Mouse (Mus musculus) liver, embryonic 13.5 days (tissue): ENCODE results near the gene Thra. TPM values are rescaled to one million over a fixed set of nuclear protein-coding genes. Genes with fewer than 3 reads are reported as not detected.

Experiments used
- ATAC-seq: fragments of 200-750 bp; cut with Nextera tagmentation; 2 replicates; pipeline ENCODE4 v1.8.0; 2017; ENCODE audit warnings: low read depth, mild to moderate bottlenecking, moderate number of reproducible peaks, moderate library complexity
- DNase-seq: peaks from one replicate; pipeline ENCODE4 v3.0.0; 2022
- H3K27ac ChIP-seq: fragments of 300-500 bp; sonication (generic); 2 replicates; pipeline ENCODE4 v1.5.1; 2015; ENCODE audit warnings: moderate library complexity, mild to moderate bottlenecking, inconsistent platforms
- H3K27me3 ChIP-seq: fragments of 300-500 bp; sonication (generic); 2 replicates; pipeline ENCODE4 v1.6.1; 2015; ENCODE audit warnings: mild to moderate bottlenecking, inconsistent platforms
- H3K36me3 ChIP-seq: fragments of 300-500 bp; sonication (generic); 2 replicates; pipeline ENCODE4 v1.6.1; 2015; ENCODE audit warnings: mild to moderate bottlenecking, inconsistent platforms
- H3K4me1 ChIP-seq: fragments of 300-500 bp; sonication (generic); replicated peaks from 2 replicates; pipeline ENCODE4 v1.6.1; 2015; ENCODE audit warnings: inconsistent platforms
- H3K4me2 ChIP-seq: fragments of 300-500 bp; sonication (generic); 2 replicates; pipeline ENCODE4 v1.6.1; 2015; ENCODE audit warnings: inconsistent platforms, mild to moderate bottlenecking, moderate library complexity
- H3K4me3 ChIP-seq: fragments of 300-500 bp; sonication (generic); replicated peaks from 2 replicates; pipeline ENCODE4 v1.5.1; 2015; ENCODE audit warnings: mild to moderate bottlenecking, inconsistent platforms
- H3K9ac ChIP-seq: fragments of 300-500 bp; sonication (generic); 2 replicates; pipeline ENCODE4 v1.6.1; 2015; ENCODE audit warnings: mild to moderate bottlenecking, inconsistent platforms
- H3K9me3 ChIP-seq: fragments of 300-500 bp; sonication (generic); replicated peaks from 2 replicates; pipeline ENCODE4 v1.6.1; 2016; ENCODE audit warnings: inconsistent platforms
- WGBS: fragments of 180-500 bp; shearing (Covaris S2); methylation state at CpG from one replicate; pipeline ENCODE4 v1.1.7; 2015; ENCODE audit not compliant: insufficient replicate concordance; 5-methylcytosine and 5-hydroxymethylcytosine counted together
- polyA plus RNA-seq: library from polyadenylated mRNA; unstranded; fragments of >200 nt; fragmentation: Nextera tagmentation; extraction: Ambion mirVana; gene quantifications from 2 replicates; pipeline ENCODE4 v1.2.1, GENCODE M21; 2015

Gene Thra
- polyA plus RNA-seq, 1 experiment from 2014 or later: 8.8 TPM

GRCm38 (mm10) chr11:98786359-98787214 is 46.1 kb downstream of the Thra start:
- DNase-seq: peak; percentile 85
- H3K4me3 ChIP-seq: peak overlapping the region; percentile 19; the same call in 1 of the 2 replicates
- H3K36me3 ChIP-seq: no peaks in the 10 kb centered on the region
- H3K27ac ChIP-seq: peak overlapping the region; percentile 71
- H3K4me2 ChIP-seq: peak overlapping the region; percentile 52
- H3K9me3 ChIP-seq: no peaks in the 10 kb centered on the region
- WGBS: 4% methylated on average over 14 of the region's 15 CpGs
- peaks cover 95% of the 10 kb centered on the region for H3K4me1 ChIP-seq
- H3K9ac ChIP-seq: peak overlapping the region; percentile 55; the same call in 1 of the 2 replicates
- ATAC-seq: peak; percentile 39
- H3K27me3 ChIP-seq: 0 out of 2 replicates have a peak, but pooled peaks cover 3% of the 10 kb centered on the region

- ATAC-seq: no peak
- Histone ChIP-seq H3K9me3 (no peaks in the 10 kb centered on the region), H3K27me3 (0 out of 2 replicates have a peak, but pooled peaks cover 3% of the 10 kb centered on the region), H3K4me3 (no peak overlapping the region), H3K27ac (peak overlapping the region; percentile 65), H3K4me1 (peaks cover 95% of the 10 kb centered on the region), H3K9ac (no peak overlapping the region), H3K4me2 (no peak overlapping the region; the same call in 1 of the 2 replicates), H3K36me3 (no peaks in the 10 kb centered on the region)
- DNase-seq: no peak
- WGBS: 31% methylated on average over 7 of the region's 7 CpGs
Measured at GRCm38 (mm10) chr11:98787229-98787628, 46.8 kb downstream of the Thra start.

DNA sequence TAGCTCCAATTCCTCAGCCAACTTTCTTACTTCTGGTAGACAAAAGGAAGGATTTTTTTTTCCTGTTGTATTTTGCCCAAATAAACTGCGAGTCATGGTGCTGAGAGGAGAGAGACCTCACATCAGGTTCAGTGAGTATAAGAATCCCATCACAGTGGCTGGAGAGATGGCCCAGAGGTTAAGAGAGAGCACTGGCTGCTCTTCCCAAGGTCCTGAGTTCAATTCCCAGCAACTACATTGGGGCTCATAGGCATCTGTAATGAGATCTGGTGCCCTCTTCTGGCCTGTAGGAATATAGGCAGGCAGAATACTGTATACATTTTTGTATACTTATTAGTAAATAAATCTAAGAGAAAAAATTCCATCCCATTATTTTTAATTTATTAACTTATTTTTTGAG is 47.3 kb downstream of the Thra start:
- Histone ChIP-seq H3K9ac (no peak overlapping the region), H3K27ac (peak overlapping the region; percentile 65), H3K4me3 (no peak overlapping the region), H3K4me1 (peaks cover 95% of the 10 kb centered on the region), H3K27me3 (0 out of 2 replicates have a peak, but pooled peaks cover 3% of the 10 kb centered on the region), H3K4me2 (no peak overlapping the region), H3K36me3 (no peaks in the 10 kb centered on the region), H3K9me3 (no peaks in the 10 kb centered on the region)
- ATAC-seq (no peak), DNase-seq (no peak)
- 76% methylated on average over 1 of the region's 1 CpGs for WGBS

GRCm38 (mm10) chr11:98788139-98788538 is 47.7 kb downstream of the Thra start:
- WGBS: 87% methylated on average over 5 of the region's 5 CpGs
- H3K36me3 ChIP-seq: no peaks in the 10 kb centered on the region
- no peaks in the 10 kb centered on the region for H3K9me3 ChIP-seq
- DNase-seq (no peak), ATAC-seq (no peak)
- H3K4me1 ChIP-seq: peaks cover 94% of the 10 kb centered on the region
- peak overlapping the region; percentile 80 for H3K27ac ChIP-seq
- peak overlapping the region; percentile 81 for H3K4me2 ChIP-seq
- peak overlapping the region; percentile 70 for H3K9ac ChIP-seq
- H3K4me3 ChIP-seq: no peak overlapping the region
- H3K27me3 ChIP-seq: 0 out of 2 replicates have a peak, but pooled peaks cover 3% of the 10 kb centered on the region

GRCm38 (mm10) chr11:98788550-98789218 is 48.2 kb downstream of the Thra start:
- Histone ChIP-seq H3K27ac (peak overlapping the region; percentile 80), H3K9ac (peak overlapping the region; percentile 70), H3K4me2 (peak overlapping the region; percentile 81), H3K4me1 (peaks cover 94% of the 10 kb centered on the region), H3K9me3 (no peaks in the 10 kb centered on the region), H3K36me3 (no peaks in the 10 kb centered on the region), H3K27me3 (0 out of 2 replicates have a peak, but pooled peaks cover 3% of the 10 kb centered on the region), H3K4me3 (peak overlapping the region; percentile 58)
- ATAC-seq (peak; percentile 81), DNase-seq (peak; percentile 79)
- 10% methylated on average over 18 of the region's 18 CpGs for WGBS

GRCm38 (mm10) chr11:98789219-98789807 is 48.9 kb downstream of the Thra start:
- DNase-seq (no peak), ATAC-seq (peak; percentile 38; the same call in 1 of the 2 replicates)
- Histone ChIP-seq H3K36me3 (no peaks in the 10 kb centered on the region), H3K9me3 (no peaks in the 10 kb centered on the region), H3K4me1 (peaks cover 94% of the 10 kb centered on the region), H3K4me2 (peak overlapping the region; percentile 81), H3K9ac (peak overlapping the region; percentile 70), H3K27ac (peak overlapping the region; percentile 80), H3K27me3 (0 out of 2 replicates have a peak, but pooled peaks cover 3% of the 10 kb centered on the region), H3K4me3 (peak overlapping the region; percentile 58)
- WGBS: 2% methylated on average over 25 of the region's 25 CpGs

GRCm38 (mm10) chr11:98789824-98790223 is 49.4 kb downstream of the Thra start:
- Histone ChIP-seq H3K27ac (peak overlapping the region; percentile 80; the same call in 1 of the 2 replicates), H3K9me3 (no peaks in the 10 kb centered on the region), H3K27me3 (0 out of 2 replicates have a peak, but pooled peaks cover 3% of the 10 kb centered on the region), H3K9ac (peak overlapping the region; percentile 70), H3K36me3 (no peaks in the 10 kb centered on the region), H3K4me3 (peak overlapping the region; percentile 58), H3K4me1 (peaks cover 93% of the 10 kb centered on the region), H3K4me2 (peak overlapping the region; percentile 81)
- ATAC-seq (no peak), DNase-seq (no peak)
- WGBS: 21% methylated on average over 5 of the region's 5 CpGs

DNA sequence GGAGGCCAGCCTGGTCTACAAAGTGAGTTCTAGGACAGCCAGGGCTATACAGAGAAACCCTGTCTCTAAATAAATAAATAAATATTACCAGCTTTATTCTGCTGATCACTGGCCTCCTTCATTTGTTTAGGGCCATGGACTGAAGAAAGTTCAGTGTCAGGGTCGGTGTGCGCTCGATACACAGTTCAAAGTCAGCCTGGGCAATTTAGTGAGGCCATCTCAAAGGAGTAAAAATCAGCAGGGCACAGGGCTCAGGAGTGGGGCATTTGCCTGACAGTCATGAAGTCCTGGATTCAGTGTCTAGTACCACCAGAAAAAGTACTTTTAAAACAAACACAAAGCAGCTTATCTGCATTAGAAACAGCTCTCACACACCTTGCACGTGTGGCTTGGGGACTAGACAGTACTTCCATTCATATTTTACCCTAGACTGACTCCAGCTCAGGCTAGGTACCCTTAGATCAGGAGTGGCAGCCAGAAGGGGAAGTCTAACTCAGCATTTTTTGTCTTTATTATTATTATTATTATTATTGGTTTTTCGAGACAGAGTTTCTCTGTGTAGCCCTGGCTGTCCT is 50.3 kb downstream of the Thra start:
- no peak overlapping the region for H3K4me3 ChIP-seq
- H3K36me3 ChIP-seq: no peaks in the 10 kb centered on the region
- no peaks in the 10 kb centered on the region for H3K9me3 ChIP-seq
- no peak overlapping the region for H3K4me2 ChIP-seq
- ATAC-seq: no peak
- WGBS: 79% methylated on average over 5 of the region's 5 CpGs
- peaks cover 84% of the 10 kb centered on the region for H3K4me1 ChIP-seq
- no peak overlapping the region for H3K27ac ChIP-seq
- no peak overlapping the region for H3K9ac ChIP-seq
- 0 out of 2 replicates have a peak, but pooled peaks cover under 1% of the 10 kb centered on the region for H3K27me3 ChIP-seq
- no peak for DNase-seq

DNA sequence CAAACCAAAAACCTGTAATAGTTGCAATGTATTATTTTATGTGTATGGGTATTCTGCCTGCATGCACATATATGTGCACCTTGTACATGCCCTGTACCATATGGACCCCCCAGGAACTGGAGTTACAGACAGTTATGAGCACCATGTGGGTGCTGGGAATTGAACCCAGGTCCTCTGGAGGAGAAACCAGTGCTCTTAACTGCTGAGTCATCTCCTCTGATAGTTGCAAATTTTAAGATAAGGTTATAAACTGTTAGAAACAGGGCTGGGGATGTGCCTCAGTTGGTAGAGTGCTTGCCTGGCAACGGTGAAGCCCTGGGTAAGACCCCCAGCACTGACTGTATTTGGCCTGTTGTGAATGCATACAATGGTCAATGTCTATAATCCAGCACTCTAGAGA is 51.0 kb downstream of the Thra start:
- H3K27ac ChIP-seq: no peak overlapping the region
- no peak overlapping the region for H3K4me3 ChIP-seq
- WGBS: 76% methylated on average over 1 of the region's 1 CpGs
- H3K4me2 ChIP-seq: no peak overlapping the region
- ATAC-seq: no peak
- no peaks in the 10 kb centered on the region for H3K36me3 ChIP-seq
- H3K27me3 ChIP-seq: no peaks in the 10 kb centered on the region
- H3K9me3 ChIP-seq: no peaks in the 10 kb centered on the region
- no peak overlapping the region for H3K9ac ChIP-seq
- H3K4me1 ChIP-seq: peaks cover 83% of the 10 kb centered on the region
- DNase-seq: no peak

DNA sequence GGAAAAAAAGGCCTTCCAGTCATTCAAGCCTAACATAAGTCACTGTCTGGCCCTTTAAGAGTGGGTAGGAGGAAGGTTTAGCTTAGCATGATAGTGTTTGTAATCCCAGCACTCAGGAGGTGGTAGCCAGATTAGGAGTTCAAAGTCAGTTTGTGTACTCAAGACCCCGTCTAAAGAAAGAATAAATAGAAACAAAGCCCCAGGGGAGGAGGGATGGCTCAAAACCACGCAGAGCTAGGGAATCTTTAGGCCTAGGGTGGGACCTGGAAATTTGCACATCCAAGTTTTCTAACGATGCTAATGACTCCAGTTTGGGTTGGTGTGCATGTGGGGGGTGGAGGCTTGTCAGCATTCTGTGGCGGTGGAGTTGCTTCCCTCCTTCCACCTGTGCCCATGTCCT is 51.6 kb downstream of the Thra start:
- Histone ChIP-seq H3K36me3 (no peaks in the 10 kb centered on the region), H3K4me2 (no peak overlapping the region), H3K4me3 (no peak overlapping the region), H3K9ac (no peak overlapping the region; the same call in 1 of the 2 replicates), H3K27ac (peak overlapping the region; percentile 2; the same call in 1 of the 2 replicates), H3K27me3 (no peaks in the 10 kb centered on the region), H3K9me3 (no peaks in the 10 kb centered on the region), H3K4me1 (peaks cover 84% of the 10 kb centered on the region)
- ATAC-seq: no peak
- DNase-seq: no peak
- WGBS: 40% methylated on average over 4 of the region's 4 CpGs
